Mouse (Mus musculus) olfactory bulb, adult 2 months (tissue): ENCODE results near the gene Zfp865. TPM values are rescaled to one million over a fixed set of nuclear protein-coding genes. Genes with fewer than 3 reads are reported as not detected.

ENCODE experiments used
- H3K27ac ChIP-seq: fragments of 200-500 bp; 2 replicates; pipeline ENCODE4 v1.5.1; 2012; ENCODE audit warnings: low read depth, low read length; ENCODE audit not compliant: insufficient read depth
- H3K4me1 ChIP-seq: fragments of 200-500 bp; 2 replicates; pipeline ENCODE4 v1.6.1; 2012; ENCODE audit warnings: low read length; ENCODE audit not compliant: control insufficient read depth, insufficient read depth
- H3K4me3 ChIP-seq: fragments of 200-500 bp; 2 replicates; pipeline ENCODE4 v1.5.1; 2012; ENCODE audit warnings: mild to moderate bottlenecking, low read depth, low read length, moderate library complexity; ENCODE audit not compliant: insufficient read depth
- CTCF ChIP-seq: fragments of 200-500 bp; IDR thresholded peaks from 2 replicates; pipeline ENCODE4 v1.5.1; 2012; ENCODE audit warnings: low read depth, mild to moderate bottlenecking, low read length, moderate library complexity; ENCODE audit not compliant: insufficient read depth
- POLR2A ChIP-seq: fragments of 200-500 bp; IDR thresholded peaks from 2 replicates; pipeline ENCODE4 v1.6.1; 2012; ENCODE audit warnings: mild to moderate bottlenecking, low read depth, low read length, moderate library complexity; ENCODE audit not compliant: insufficient read depth
- WGBS: fragments of 180-500 bp; shearing (Covaris S2); methylation state at CpG from one replicate; pipeline ENCODE4 v1.1.7; 2018; 5-methylcytosine and 5-hydroxymethylcytosine counted together
- polyA plus RNA-seq: library from polyadenylated mRNA; stranded (reverse); fragments of >200 nt; gene quantifications from 2 replicates; pipeline ENCODE4 v1.2.4, GENCODE M21; 2012; ENCODE audit warnings: low replicate concordance; ENCODE audit not compliant: missing spikeins, insufficient read depth, insufficient read length

Zfp865 gene
- polyA plus RNA-seq, 1 experiment: not detected

GRCm38 (mm10) chr7:5037467-5037866 is 17.3 kb downstream of the Zfp865 start:
- Histone ChIP-seq H3K4me1 (no peaks in the 10 kb centered on the region; the same call in 1 of the 2 replicates), H3K4me3 (no peak overlapping the region), H3K27ac (peak overlapping the region; percentile 52; the same call in 1 of the 2 replicates)
- TF ChIP-seq POLR2A (no peak), CTCF (no peak)
- WGBS: 74% methylated on average over 8 of the region's 8 CpGs

- Histone ChIP-seq H3K4me3 (peak within 1 kb of the TSS; percentile 79), H3K27ac (peak within 1 kb of the TSS; percentile 84), H3K4me1 (no peaks in the 10 kb centered on the region; the same call in 1 of the 2 replicates)
- TF ChIP-seq POLR2A (peak; percentile 94), CTCF (no peak)
- whole genome bisulfite sequencing: under 1% methylated on average over 48 of the region's 48 CpGs
These were observed 18.0 kb downstream of the Zfp865 start, which contains the start of gene Zfp784 for GRCm38 (mm10) chr7:5038109-5038732. TSS of gene Zfp784 (minus strand) at chr7:5038446.

- TF ChIP-seq CTCF (no peak), POLR2A (no peak)
- WGBS: 15% methylated on average over 5 of the region's 5 CpGs
- no peaks in the 10 kb centered on the region; the same call in 1 of the 2 replicates for H3K4me1 ChIP-seq
- no peak overlapping the region for H3K4me3 ChIP-seq
- H3K27ac ChIP-seq: no peak overlapping the region; the same call in 1 of the 2 replicates
These were observed 18.8 kb downstream of the Zfp865 start for GRCm38 (mm10) chr7:5038940-5039339.

GRCm38 (mm10) chr7:5044981-5045380 is 24.8 kb downstream of the Zfp865 start:
- 84% methylated on average over 2 of the region's 2 CpGs for WGBS
- Histone ChIP-seq H3K27ac (no peak overlapping the region), H3K4me1 (no peaks in the 10 kb centered on the region), H3K4me3 (no peak overlapping the region)
- TF ChIP-seq CTCF (no peak), POLR2A (no peak)

- 65% methylated on average over 2 of the region's 2 CpGs for WGBS
- Histone ChIP-seq H3K4me3 (no peak overlapping the region), H3K4me1 (no peaks in the 10 kb centered on the region), H3K27ac (no peak overlapping the region)
- no peak for TF ChIP-seq POLR2A
- no peak for TF ChIP-seq CTCF
These were observed 25.9 kb downstream of the Zfp865 start for GRCm38 (mm10) chr7:5046112-5046511.

- Histone ChIP-seq H3K27ac (no peak overlapping the region), H3K4me1 (no peaks in the 10 kb centered on the region), H3K4me3 (no peak overlapping the region)
- TF ChIP-seq POLR2A: no peak
- no peak for TF ChIP-seq CTCF
- WGBS: 28% methylated on average over 2 of the region's 2 CpGs
These were observed 27.1 kb downstream of the Zfp865 start for GRCm38 (mm10) chr7:5047313-5047712.

- TF ChIP-seq POLR2A (peak; percentile 70), CTCF (no peak)
- WGBS: under 1% methylated on average over 64 of the region's 65 CpGs
- H3K4me1 ChIP-seq: peaks cover 19% of the 10 kb centered on the region
- peak within 1 kb of the TSS; percentile 70 for H3K27ac ChIP-seq
- H3K4me3 ChIP-seq: peak within 1 kb of the TSS; percentile 78
These were observed 31.3 kb downstream of the Zfp865 start, which contains the start of gene Zfp580 for GRCm38 (mm10) chr7:5051193-5052192. TSS of gene Zfp580 (plus strand) at chr7:5051538.

- 6% methylated on average over 12 of the region's 12 CpGs for WGBS
- Histone ChIP-seq H3K4me3 (peak overlapping the region; percentile 78), H3K4me1 (peaks cover 21% of the 10 kb centered on the region), H3K27ac (no peak overlapping the region; the same call in 1 of the 2 replicates)
- TF ChIP-seq CTCF: no peak
- no peak for TF ChIP-seq POLR2A
These were observed 32.3 kb downstream of the Zfp865 start for GRCm38 (mm10) chr7:5052438-5052837.

- TF ChIP-seq CTCF: no peak
- TF ChIP-seq POLR2A: no peak
- no peak overlapping the region for H3K27ac ChIP-seq
- H3K4me3 ChIP-seq: peak overlapping the region; percentile 78
- 7% methylated on average over 45 of the region's 45 CpGs for WGBS
- H3K4me1 ChIP-seq: peaks cover 26% of the 10 kb centered on the region
These were observed 32.8 kb downstream of the Zfp865 start for GRCm38 (mm10) chr7:5052931-5053343.
